Mouse (Mus musculus) layer of hippocampus, adult 2 months (tissue): ENCODE results near the gene Snapin. TPM values are rescaled to one million over a fixed set of nuclear protein-coding genes. Genes with fewer than 3 reads are reported as not detected.

ENCODE experiments used
- DNase-seq, 2 experiments: peaks; one replicate each; pipeline ENCODE4 v3.0.0; 2022; ENCODE audit warnings: low spot score in 2 of 2
- H3K27ac ChIP-seq: fragments of 200-600 bp; 2 replicates; pipeline ENCODE4 v1.8.1; 2022
- H3K4me3 ChIP-seq: fragments of 200-600 bp; 2 replicates; pipeline ENCODE4 v1.8.1; 2022; ENCODE audit warnings: mild to moderate bottlenecking
- CTCF ChIP-seq: fragments of 200-600 bp; conservative IDR thresholded peaks from 2 replicates; pipeline ENCODE4 v1.8.1; 2022; ENCODE audit warnings: antibody characterized with exemption, mild to moderate bottlenecking, moderate library complexity
- long read RNA-seq, 2 experiments: library from polyadenylated mRNA; stranded (forward); transcript quantifications; one replicate each; pipeline ENCODE4 v2.0.0; 2021; ENCODE audit warnings: borderline mapping rate in 2 of 2
- total RNA-seq, 2 experiments: library from RNA; stranded (reverse); gene quantifications; 2 replicates each; pipeline ENCODE4 v1.2.3; 2021

Gene Snapin
- 10 to 100 TPM; 53.4 to 54.5 TPM for total RNA-seq
- long read RNA-seq, experiment 1, transcript Snapin-203 (4 exons, 1,928 nt): major isoform, 53 of 82 reads
- long read RNA-seq, experiment 1, transcript Snapin-201 (3 exons, 958 nt): minor isoform, 13 of 82 reads
- long read RNA-seq, experiment 1, transcript Snapin-202 (2 exons, 1,843 nt): minor isoform, 6 of 82 reads
- long read RNA-seq, experiment 1, partial matches to known transcripts: 0 of 82 reads
- long read RNA-seq, experiment 1, other reads (novel, unspliced or antisense): 7 of 82 reads
- long read RNA-seq, experiment 2, transcript Snapin-202 (2 exons, 1,843 nt): minor isoform, 11 of 119 reads
- long read RNA-seq, experiment 2, transcript Snapin-205 (3 exons, 1,505 nt): minor isoform, 9 of 119 reads
- long read RNA-seq, experiment 2, transcript Snapin-203 (4 exons, 1,928 nt): major isoform, 65 of 119 reads
- long read RNA-seq, experiment 2, transcript Snapin-201 (3 exons, 958 nt): minor isoform, 17 of 119 reads
- long read RNA-seq, experiment 2, partial matches to known transcripts: 0 of 119 reads
- long read RNA-seq, experiment 2, other reads (novel, unspliced or antisense): 13 of 119 reads

DNA sequence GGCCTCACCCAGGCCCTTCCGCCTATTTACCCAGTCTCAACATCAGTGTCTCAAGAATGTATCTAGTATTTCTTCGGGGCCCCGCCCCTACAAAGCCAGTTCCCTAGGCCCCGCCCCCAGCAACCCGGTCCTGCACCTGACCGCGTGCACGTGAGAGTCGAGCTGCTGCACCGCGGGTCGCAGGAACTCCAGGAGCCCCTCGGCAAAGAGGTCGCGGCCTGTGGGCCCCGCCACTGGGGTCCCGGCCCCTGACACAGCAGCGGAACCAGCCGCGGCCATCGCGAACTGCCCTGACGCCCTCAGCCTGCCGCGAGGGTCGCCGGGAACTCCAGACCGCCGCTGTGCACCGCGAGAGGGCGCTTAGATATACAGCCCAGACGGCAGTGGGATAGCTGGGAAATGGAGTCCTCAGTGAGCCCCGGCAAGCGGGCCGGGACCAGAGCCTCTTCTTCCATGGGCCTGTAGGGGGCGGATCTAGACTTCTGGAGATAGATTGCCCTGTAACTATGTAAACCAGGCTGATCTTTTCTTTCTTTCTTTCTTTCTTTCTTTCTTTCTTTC is at the start of gene Snapin:
Gene Snapin, minus strand, starts transcription at position 338 of the 561 bp plus-strand sequence.
- TF ChIP-seq CTCF: peak; percentile 80
- Histone ChIP-seq H3K27ac (peak within 1 kb of the TSS; percentile 97), H3K4me3 (peak within 1 kb of the TSS; percentile 83)
- DNase-seq: peak; percentile 92 to 94

DNA sequence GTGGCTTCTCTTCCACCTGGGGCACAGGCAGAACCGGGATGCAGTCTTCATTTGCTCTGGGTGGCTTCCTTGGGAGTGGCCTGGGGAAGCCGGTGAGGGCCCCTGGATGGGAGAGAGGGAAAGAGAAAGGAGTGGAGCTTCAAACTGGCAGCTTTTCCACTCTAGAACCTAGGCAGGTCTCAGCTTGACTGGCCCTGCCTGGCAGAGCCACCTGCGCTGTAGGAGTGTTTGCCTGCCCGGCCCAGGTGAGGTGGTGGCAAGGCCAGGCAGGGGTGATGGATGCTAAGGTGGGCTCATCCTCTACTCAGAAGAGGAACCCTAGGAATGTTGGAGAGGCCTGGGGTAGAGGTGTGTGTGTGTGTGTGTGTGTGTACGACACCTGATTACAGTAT is 47.1 kb upstream of the Snapin start:
- TF ChIP-seq CTCF: no peak
- no peak for DNase-seq
- Histone ChIP-seq H3K27ac (peak overlapping the region; percentile 92), H3K4me3 (peak overlapping the region; percentile 52)

- Histone ChIP-seq H3K4me3 (peak within 1 kb of the TSS; percentile 52), H3K27ac (peak within 1 kb of the TSS; percentile 92)
- no peak for TF ChIP-seq CTCF
- peak; percentile 54 to 61 for DNase-seq
Measured at GRCm38 (mm10) chr3:90537141-90537904, 46.5 kb upstream of the Snapin start, which contains the start of gene S100a16. TSS of gene S100a16 (plus strand) at chr3:90537254.

DNA sequence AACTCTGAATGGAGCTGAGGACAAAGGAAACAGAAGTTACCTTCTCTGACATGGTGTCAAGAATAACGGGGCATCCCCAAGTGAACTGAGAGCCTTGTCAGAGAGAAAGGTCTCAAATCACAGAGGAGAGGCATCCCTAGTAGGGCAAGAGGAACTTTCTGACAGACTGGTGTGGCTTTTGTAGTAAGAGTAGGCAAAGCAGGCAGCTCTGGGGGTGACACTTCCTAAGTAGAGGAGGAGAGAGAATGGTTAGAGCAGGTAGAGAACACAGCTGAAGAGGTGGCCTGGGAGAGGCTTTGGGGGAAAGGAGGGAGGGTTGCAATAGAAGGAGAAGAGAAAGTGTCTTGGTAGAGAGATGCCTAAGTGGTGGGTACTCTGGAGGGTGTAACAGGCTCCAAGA is 44.6 kb upstream of the Snapin start:
- Histone ChIP-seq H3K27ac (no peak overlapping the region), H3K4me3 (no peak overlapping the region)
- DNase-seq: no peak
- no peak for TF ChIP-seq CTCF

DNA sequence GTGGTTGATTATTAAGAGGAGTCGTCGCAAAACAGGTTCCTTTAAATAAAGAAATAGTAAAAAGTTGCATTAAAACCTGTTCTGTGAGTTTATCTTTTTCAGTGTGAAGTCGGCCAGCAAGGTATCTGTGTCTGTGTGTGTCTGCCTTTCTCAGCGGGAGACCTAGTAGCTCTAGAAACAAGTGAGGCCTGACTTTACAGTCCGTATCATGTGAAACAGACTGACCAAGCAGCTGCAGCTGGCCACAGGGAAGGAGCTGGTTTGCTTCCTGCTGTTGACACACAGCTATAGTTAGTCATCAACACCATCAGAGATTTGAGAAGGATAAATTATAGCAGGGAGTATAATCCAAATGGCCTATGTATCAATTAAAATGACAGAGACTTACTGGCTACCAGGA is 40.9 kb upstream of the Snapin start:
- no peak for DNase-seq
- no peak for TF ChIP-seq CTCF
- H3K27ac ChIP-seq: no peak overlapping the region
- H3K4me3 ChIP-seq: no peak overlapping the region

DNA sequence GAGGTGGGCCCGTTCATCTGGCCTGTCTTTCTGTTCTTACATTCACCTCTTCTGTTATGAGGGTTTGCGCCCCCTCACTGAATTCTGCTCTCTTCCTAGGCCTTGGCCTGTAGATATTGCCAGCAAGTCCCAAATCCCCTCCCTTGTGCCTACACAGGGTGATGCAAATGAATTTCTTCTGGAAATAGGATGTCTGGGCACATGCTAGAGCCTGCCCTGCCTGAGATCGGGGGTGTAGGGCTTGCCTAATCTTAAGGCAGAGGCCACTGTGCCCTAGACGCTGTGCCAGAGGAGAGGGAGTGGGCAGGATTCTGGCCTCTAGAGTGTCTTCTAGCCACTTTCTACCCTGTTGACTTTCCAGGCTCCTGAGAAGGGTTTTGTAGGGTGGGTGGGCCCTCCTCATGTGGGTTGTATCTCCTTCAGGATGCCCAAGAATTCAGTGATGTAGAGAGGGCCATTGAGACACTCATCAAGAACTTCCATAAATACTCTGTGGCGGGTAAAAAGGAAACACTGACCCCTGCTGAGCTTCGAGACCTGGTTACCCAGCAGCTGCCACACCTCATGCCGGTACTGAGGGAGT is 36.5 kb upstream of the Snapin start:
- no peak for DNase-seq
- H3K27ac ChIP-seq: no peak overlapping the region
- no peak for TF ChIP-seq CTCF
- H3K4me3 ChIP-seq: no peak overlapping the region

DNA sequence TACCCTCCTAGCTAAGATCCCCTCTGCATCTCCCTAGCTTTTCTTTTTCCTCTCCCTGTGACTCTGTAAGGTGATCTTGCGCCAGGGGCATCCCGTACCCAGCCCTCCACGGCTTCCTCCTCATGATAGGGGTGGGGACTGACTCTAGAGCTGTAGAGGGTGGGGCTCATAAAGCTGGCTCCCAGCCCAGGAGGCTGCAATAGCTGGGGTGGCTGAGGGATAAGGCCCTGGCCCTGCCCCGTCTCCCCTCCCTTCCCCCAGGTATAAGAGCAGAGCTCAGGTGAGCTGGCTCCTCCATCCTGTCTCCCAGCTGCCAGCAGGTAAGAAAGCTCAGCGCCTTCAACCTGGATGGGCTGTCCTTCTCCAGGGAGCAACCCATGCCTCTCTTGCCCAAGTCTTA is 35.7 kb upstream of the Snapin start, which contains the start of gene S100a14:
Gene S100a14, plus strand, starts transcription at position 277 of the 400 bp plus-strand sequence.
- Histone ChIP-seq H3K4me3 (no peak within 1 kb of the TSS), H3K27ac (peak within 1 kb of the TSS; percentile 24; the same call in 1 of the 2 replicates)
- DNase-seq: no peak
- TF ChIP-seq CTCF: no peak

DNA sequence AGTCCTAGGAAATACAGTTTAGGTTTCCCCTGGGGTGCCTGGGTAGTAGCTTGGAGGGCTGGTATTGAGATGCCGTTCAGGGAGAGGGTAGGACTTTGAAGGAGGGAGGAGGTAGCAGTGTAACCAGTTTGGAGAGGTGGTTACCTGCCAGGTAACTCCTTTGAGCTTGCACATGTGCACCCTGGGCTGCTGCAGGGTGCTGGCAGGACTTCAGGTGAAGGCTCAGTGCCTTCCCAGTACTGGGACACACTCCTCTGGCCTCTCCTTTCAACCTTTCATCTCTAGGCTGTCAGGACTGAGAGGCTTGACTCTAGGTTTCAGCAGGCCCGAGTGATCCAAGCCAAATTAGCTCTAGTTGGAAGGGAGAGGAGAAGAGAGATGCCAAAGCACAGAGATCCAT is 35.2 kb upstream of the Snapin start:
- H3K4me3 ChIP-seq: no peak overlapping the region
- no peak for DNase-seq
- H3K27ac ChIP-seq: peak overlapping the region; percentile 24; the same call in 1 of the 2 replicates
- TF ChIP-seq CTCF: no peak

- H3K27ac ChIP-seq: peak overlapping the region; percentile 24; the same call in 1 of the 2 replicates
- peak; percentile 91 for TF ChIP-seq CTCF
- DNase-seq: peak; percentile 53 to 71
- H3K4me3 ChIP-seq: no peak overlapping the region
Measured at GRCm38 (mm10) chr3:90525421-90525820, 34.6 kb upstream of the Snapin start.

DNA sequence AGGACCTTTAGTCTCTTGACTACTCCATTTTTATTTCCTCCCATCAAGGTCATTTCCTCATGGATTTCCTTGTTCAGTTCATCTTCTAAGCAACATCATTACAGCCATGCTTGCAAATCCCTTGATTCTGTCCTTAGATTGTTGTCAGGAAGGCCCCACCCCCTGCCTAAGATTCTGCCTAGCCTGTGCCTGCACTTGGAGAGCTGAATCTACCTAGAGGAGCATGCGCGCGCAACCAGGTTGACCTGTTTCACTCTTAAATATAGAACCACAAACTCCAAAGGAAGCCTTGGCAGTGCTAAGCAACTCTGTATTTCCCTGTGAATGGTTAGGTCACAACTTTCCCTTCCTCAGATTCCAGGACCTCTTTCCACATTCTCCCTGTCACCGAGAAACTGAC is 26.9 kb upstream of the Snapin start:
- no peak for DNase-seq
- H3K27ac ChIP-seq: no peak overlapping the region
- H3K4me3 ChIP-seq: no peak overlapping the region
- no peak for TF ChIP-seq CTCF

GRCm38 (mm10) chr3:90515789-90516188 is 25.0 kb upstream of the Snapin start:
- H3K27ac ChIP-seq: peak overlapping the region; percentile 88; the same call in 1 of the 2 replicates
- peak overlapping the region; percentile 57 for H3K4me3 ChIP-seq
- no peak for DNase-seq
- TF ChIP-seq CTCF: no peak

DNA sequence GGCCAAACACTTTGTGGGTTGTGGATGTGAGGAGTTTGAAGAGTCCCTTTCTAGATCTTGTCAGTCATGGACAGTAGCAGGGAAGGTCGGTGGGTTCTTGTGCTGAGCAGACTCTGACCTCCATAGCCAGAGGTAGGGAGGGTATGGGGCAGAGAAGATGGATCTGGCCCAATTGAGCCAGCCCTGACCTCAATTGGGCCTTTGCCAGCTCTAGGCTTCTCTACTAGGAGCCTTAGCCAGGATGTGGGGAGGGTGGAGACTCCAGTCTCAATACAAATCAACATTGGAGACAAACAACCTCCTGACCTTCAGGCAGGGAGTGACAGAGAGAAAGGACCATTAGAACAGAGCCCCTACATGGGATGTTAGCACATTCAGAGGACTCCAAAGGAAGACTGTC is 24.4 kb upstream of the Snapin start:
- H3K27ac ChIP-seq: peak overlapping the region; percentile 88
- no peak for TF ChIP-seq CTCF
- DNase-seq: no peak

More for the DNA sequence above, 24.4 kb upstream of the Snapin start:
- H3K4me3 ChIP-seq: peak overlapping the region; percentile 57
